Mouse (Mus musculus) G1E (cell line): ENCODE results near the gene Cyp46a1.

Source experiments
- CTCF ChIP-seq: IDR thresholded peaks from 2 replicates; pipeline ENCODE4 v1.5.1; 2012; ENCODE audit warnings: low read depth, low read length, inconsistent platforms, mixed read lengths
- GATA1 ChIP-seq: IDR thresholded peaks from 2 replicates; pipeline ENCODE4 v1.6.1; 2012; ENCODE audit warnings: borderline replicate concordance, low read length, inconsistent platforms, mixed read lengths
- POLR2AphosphoS5 ChIP-seq: IDR thresholded peaks from 2 replicates; pipeline ENCODE4 v1.6.1; 2012; ENCODE audit warnings: low read depth, low read length, inconsistent platforms; ENCODE audit not compliant: insufficient replicate concordance
- TAL1 ChIP-seq: conservative IDR thresholded peaks from 2 replicates; pipeline ENCODE4 v1.6.1; 2012; ENCODE audit warnings: low read depth, low read length, inconsistent platforms, mixed read lengths

DNA sequence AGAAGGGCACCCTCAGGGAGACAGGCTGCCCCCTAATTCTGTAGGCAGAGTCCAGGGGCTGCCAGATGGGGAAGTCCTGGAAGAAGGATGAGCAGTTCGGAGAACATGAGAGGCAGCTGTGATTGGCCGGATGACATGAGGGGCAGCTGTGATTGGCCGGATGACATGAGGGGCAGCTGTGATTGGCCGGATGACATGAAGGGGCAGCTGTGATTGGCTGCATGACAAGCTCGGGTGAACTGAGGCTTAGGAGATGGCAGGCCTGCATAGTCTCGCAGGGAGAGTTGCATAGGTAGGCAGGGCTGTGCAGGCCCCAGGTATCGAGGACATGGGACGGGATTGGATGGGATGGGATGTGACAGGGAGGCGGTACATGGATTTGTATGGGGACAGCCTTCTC lies 41.8 kb upstream of the Cyp46a1 start:
- no peak for TF ChIP-seq GATA1
- no peak for TF ChIP-seq CTCF
- no peak for TF ChIP-seq TAL1
- no peak for TF ChIP-seq POLR2AphosphoS5
